Mouse (Mus musculus): ENCODE data around the gene Rab17.

- TF ChIP-seq CTCF (IDR thresholded peaks at IDR 0.05; ENCODE audit: low read depth) (no peak), EP300 (IDR thresholded peaks at IDR 0.05; ENCODE audit: low read depth) (no peak)
These were observed 6.9 kb downstream of the Rab17 start for GRCm38 (mm10) chr1:90962526-90962925.
